Mouse (Mus musculus) lung, postnatal 0 days (tissue): ENCODE measurements around the gene Rnf150.

ENCODE experiments used
- CTCF ChIP-seq: IDR thresholded peaks from 2 replicates; pipeline ENCODE4 v1.5.1; 2016; ENCODE audit warnings: antibody characterized with exemption, mild to moderate bottlenecking
- EP300 ChIP-seq: IDR thresholded peaks from 2 replicates; pipeline ENCODE4 v1.6.1; 2016; ENCODE audit warnings: antibody characterized with exemption, mild to moderate bottlenecking, control low read depth

DNA sequence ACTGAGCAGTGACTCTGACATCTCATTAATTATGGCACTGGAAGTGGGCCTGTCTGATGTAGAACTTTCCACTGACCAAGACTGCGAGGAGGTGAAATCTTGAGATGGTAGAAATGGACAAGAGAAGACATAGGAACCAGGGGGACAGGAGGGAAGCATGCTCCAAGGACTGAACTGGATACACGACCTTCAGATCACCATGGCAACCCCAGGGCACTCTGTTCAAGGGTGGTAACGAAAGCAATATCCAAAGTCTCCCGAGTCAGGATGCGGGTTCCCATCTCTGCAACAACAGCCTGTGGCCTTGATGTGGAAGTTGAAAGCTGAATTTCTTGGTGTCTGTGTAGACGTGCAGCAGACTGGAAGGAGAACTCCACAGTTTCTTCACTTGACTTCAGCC is 220.3 kb downstream of the Rnf150 start:
- TF ChIP-seq EP300 (no peak), CTCF (no peak)
